Mouse (Mus musculus) thymus, adult 2 months (tissue): ENCODE data around the gene Pigx.

Source experiments
- CTCF ChIP-seq: fragments of 200-500 bp; IDR thresholded peaks from 2 replicates; pipeline ENCODE4 v1.5.1; 2012; ENCODE audit warnings: mild to moderate bottlenecking, control low read depth, low read length, moderate library complexity, borderline replicate concordance; ENCODE audit not compliant: control insufficient read depth, poor library complexity, insufficient read depth; ENCODE audit errors: extremely low read depth
- POLR2A ChIP-seq: fragments of 200-500 bp; IDR thresholded peaks from 2 replicates; pipeline ENCODE4 v1.6.1; 2012; ENCODE audit warnings: mild to moderate bottlenecking, low read length, control low read depth, moderate library complexity; ENCODE audit not compliant: control insufficient read depth, poor library complexity, insufficient read depth; ENCODE audit errors: extremely low read depth

- TF ChIP-seq POLR2A (no peak), CTCF (no peak)
Measured at GRCm38 (mm10) chr16:32077648-32078407, 21.7 kb downstream of the Pigx start.
